Mouse (Mus musculus) cortical plate, adult 2 months (tissue): ENCODE results near the gene Inpp5a.

Experiments
- CTCF ChIP-seq: fragments of 200-500 bp; IDR thresholded peaks from 2 replicates; pipeline ENCODE4 v1.5.1; 2011; ENCODE audit warnings: mild to moderate bottlenecking, control low read depth, low read length; ENCODE audit not compliant: insufficient read depth; ENCODE audit errors: extremely low read depth
- POLR2A ChIP-seq: fragments of 200-500 bp; IDR thresholded peaks from 2 replicates; pipeline ENCODE4 v1.6.1; 2011; ENCODE audit warnings: mild to moderate bottlenecking, low read length, control low read depth; ENCODE audit not compliant: insufficient read depth; ENCODE audit errors: extremely low read depth

DNA sequence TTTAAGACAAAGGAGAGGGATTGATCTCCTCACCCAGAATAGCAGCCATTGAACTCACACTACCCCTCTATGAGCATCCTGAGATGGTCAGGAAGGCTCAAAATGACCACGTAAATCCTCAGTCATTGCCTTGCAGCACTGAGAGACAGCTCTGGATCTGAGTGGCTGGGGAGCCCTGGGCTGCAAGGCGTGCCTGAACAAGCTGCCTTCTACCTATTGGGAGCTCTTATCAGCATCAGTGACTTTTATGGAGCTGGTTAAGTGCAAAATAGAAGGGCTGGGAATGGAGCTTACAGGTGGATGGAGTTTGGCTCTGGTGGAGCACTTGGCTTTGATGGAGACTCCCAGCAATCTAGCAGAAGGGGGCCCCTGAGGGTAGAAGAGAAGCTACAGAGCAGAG is 9.2 kb upstream of the Inpp5a start:
- TF ChIP-seq POLR2A (no peak), CTCF (no peak)
